In the genomic region with DNA sequence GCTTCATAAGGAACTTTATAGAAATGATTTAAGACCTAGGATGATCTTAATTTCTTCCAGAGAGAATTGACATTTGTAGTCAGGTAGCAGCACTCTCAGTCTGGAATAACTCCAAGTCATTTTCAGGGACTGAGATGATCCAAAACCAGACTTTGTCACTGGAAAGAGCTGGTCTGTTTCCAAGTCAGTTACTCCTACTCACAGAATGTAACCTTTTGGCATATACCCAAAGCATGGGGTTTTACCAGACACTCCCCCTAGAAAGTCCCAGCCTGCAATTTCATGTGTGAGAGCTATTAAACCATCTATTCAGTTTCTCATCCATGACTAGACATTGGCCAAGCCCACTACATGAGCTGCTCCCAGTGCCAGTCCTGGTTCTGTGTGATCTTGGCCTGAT, we compare ENCODE assay signal across 24 mouse cellular contexts.
A peak's percentile ranks its signal among the peaks of the same experiment; 100 is the strongest.
DNase-seq lines count a peak whose midpoint lies in the region; ATAC-seq and TF ChIP-seq lines count a peak whose summit lies in the region.
"Had no signal": no experiment of that assay in that cellular context is flagged by ENCODE, and none has a peak within 500 bp of the region (broad histone marks: within the 10 kb centered on the region; RNA-seq: fewer than 3 reads in every experiment).

No protein-coding gene starts in this region.

- H3K36me3 ChIP-seq in limb, embryonic 14.5 days (ENCODE audit: control insufficient read depth, insufficient read depth, low read length): no peaks in the 10 kb centered on the region
- H3K36me3 ChIP-seq in limb, embryonic 10.5 days: peaks cover 3% of the 10 kb centered on the region; the same call in 1 of the 2 replicates
- H3K36me3 ChIP-seq: hindbrain, embryonic 10.5 days; intestine, embryonic 15.5 days; neural tube, embryonic 15.5 days had no signal

- no peak for TF ChIP-seq POLR2A in limb, embryonic 14.5 days (IDR thresholded peaks at IDR 0.05; ENCODE audit: borderline replicate concordance, extremely low read depth, insufficient read depth, insufficient read length)

- no peak for ATAC-seq in limb, embryonic 14.5 days (ENCODE audit: low FRiP score, low read depth)
- ATAC-seq: forebrain, embryonic 14.5 days; hindbrain, embryonic 16.5 days; intestine, embryonic 15.5 days; midbrain, embryonic 13.5 days had no signal

- no peaks in the 10 kb centered on the region for H3K27me3 ChIP-seq in limb, embryonic 14.5 days (ENCODE audit: control insufficient read depth, insufficient read depth, low read length)
- H3K27me3 ChIP-seq in limb, embryonic 10.5 days (ENCODE audit: low read depth, poor library complexity, severe bottlenecking): no peaks in the 10 kb centered on the region
- H3K27me3 ChIP-seq: intestine, embryonic 15.5 days; midbrain, embryonic 13.5 days; neural tube, embryonic 15.5 days had no signal

- peak; percentile 20 to 75 for DNase-seq in cerebellum, postnatal 14 days
- DNase-seq in cerebellum, adult 11 months: no peak
- peak; percentile 58 for DNase-seq in limb, embryonic 14.5 days (ENCODE audit: low spot score)
- DNase-seq in limb, embryonic 10.5 days (ENCODE audit: low spot score): no peak
- DNase-seq in Muller cell, postnatal 12 days (ENCODE audit: inconsistent ontology term): peak; percentile 42
- DNase-seq in brain, adult 2 months (ENCODE audit: low read depth, low spot score): peak; percentile 63
- no peak for DNase-seq in embryo, embryonic 11 days
- DNase-seq: adrenal gland, postnatal 10 days; B cell, adult 2 months; gastrocnemius, postnatal 14 days; heart, postnatal 14 days; kidney, postnatal 14 days; layer of hippocampus, adult 9-11 months; liver; lung, postnatal 4 days; retina, postnatal 1 day; right cerebral cortex, postnatal 14 days; thymus, postnatal 4 days had no signal

- no peak overlapping the region for H3K4me2 ChIP-seq in limb, embryonic 14.5 days (replicated peaks; ENCODE audit: low read depth, low read length, severe bottlenecking)
- H3K4me2 ChIP-seq: intestine, embryonic 15.5 days; midbrain, embryonic 13.5 days; neural tube, embryonic 15.5 days had no signal

- H3K9ac ChIP-seq in limb, embryonic 14.5 days (ENCODE audit: low read depth, low read length, severe bottlenecking): no peak overlapping the region
- H3K9ac ChIP-seq: intestine, embryonic 15.5 days; midbrain, embryonic 13.5 days; neural tube, embryonic 15.5 days had no signal

- H3K4me3 ChIP-seq in limb, embryonic 14.5 days (replicated peaks; ENCODE audit: low read length): no peak overlapping the region
- H3K4me3 ChIP-seq in limb, embryonic 10.5 days: no peak overlapping the region
- H3K4me3 ChIP-seq: hindbrain, embryonic 10.5 days; intestine, embryonic 15.5 days; midbrain, embryonic 13.5 days; neural tube, embryonic 15.5 days had no signal

- peaks cover 7% of the 10 kb centered on the region; the same call in 1 of the 2 replicates for H3K4me1 ChIP-seq in limb, embryonic 14.5 days (ENCODE audit: control insufficient read depth, insufficient read depth, low read length)
- no peaks in the 10 kb centered on the region for H3K4me1 ChIP-seq in limb, embryonic 10.5 days
- H3K4me1 ChIP-seq: intestine, embryonic 15.5 days had no signal

- H3K9me3 ChIP-seq in limb, embryonic 14.5 days (ENCODE audit: control insufficient read depth, low read length): no peaks in the 10 kb centered on the region; the same call in 1 of the 2 replicates
- H3K9me3 ChIP-seq in limb, embryonic 10.5 days (replicated peaks): no peaks in the 10 kb centered on the region
- H3K9me3 ChIP-seq: intestine, embryonic 15.5 days; neural tube, embryonic 15.5 days had no signal

- H3K27ac ChIP-seq in limb, embryonic 14.5 days (replicated peaks; ENCODE audit: low read depth, low read length): no peak overlapping the region
- H3K27ac ChIP-seq in limb, embryonic 10.5 days: no peak overlapping the region
- H3K27ac ChIP-seq: hindbrain, embryonic 10.5 days; intestine, embryonic 15.5 days; midbrain, embryonic 13.5 days; neural tube, embryonic 15.5 days had no signal

Comparison
In these comparisons a context has a peak if more than half of its experiments do, and no peak if none do; other contexts are left out.
1. DNase-seq: peak in cerebellum, postnatal 14 days (2 of 2), limb, embryonic 14.5 days (single experiment), Muller cell, postnatal 12 days (single experiment) and brain, adult 2 months (single experiment); none in cerebellum, adult 11 months (single experiment), limb, embryonic 10.5 days (single experiment) and embryo, embryonic 11 days (single experiment).